Mouse (Mus musculus) spleen, adult 2 months (tissue): Measurements from ENCODE around the gene Slc6a9. TPM values are rescaled to one million over a fixed set of nuclear protein-coding genes. Genes with fewer than 3 reads are reported as not detected.

Experiments
- DNase-seq, 2 experiments: peaks; one replicate each; pipeline versions ENCODE4 v3.0.0 to v3.0.0-alpha.2; 2012 to 2021; ENCODE audit warnings: low spot score in 2 of 2, low read depth in 1 of 2
- H3K27ac ChIP-seq: fragments of 200-500 bp; 2 replicates; pipeline ENCODE4 v1.5.1; 2012; ENCODE audit warnings: low read length, inconsistent platforms; ENCODE audit not compliant: insufficient read depth
- H3K27me3 ChIP-seq: fragments of 200-500 bp; 2 replicates; pipeline ENCODE4 v1.6.1; 2012; ENCODE audit warnings: mild to moderate bottlenecking, moderate library complexity, low read length, inconsistent platforms; ENCODE audit not compliant: control insufficient read depth, insufficient read depth
- H3K36me3 ChIP-seq: fragments of 200-500 bp; 2 replicates; pipeline ENCODE4 v1.6.1; 2012; ENCODE audit warnings: mild to moderate bottlenecking, low read length, inconsistent platforms; ENCODE audit not compliant: control insufficient read depth, insufficient read depth
- H3K4me1 ChIP-seq: fragments of 200-500 bp; 2 replicates; pipeline ENCODE4 v1.6.1; 2011; ENCODE audit warnings: inconsistent platforms; ENCODE audit not compliant: control insufficient read depth, insufficient read depth, insufficient read length
- H3K4me3 ChIP-seq: fragments of 200-500 bp; 2 replicates; pipeline ENCODE4 v1.5.1; 2011; ENCODE audit warnings: mild to moderate bottlenecking, inconsistent platforms; ENCODE audit not compliant: insufficient read depth, insufficient read length; ENCODE audit errors: extremely low read depth
- CTCF ChIP-seq: fragments of 200-500 bp; IDR thresholded peaks from 2 replicates; pipeline ENCODE4 v1.5.1; 2011; ENCODE audit warnings: mild to moderate bottlenecking, inconsistent platforms; ENCODE audit not compliant: insufficient read depth, insufficient read length, insufficient replicate concordance; ENCODE audit errors: extremely low read depth
- POLR2A ChIP-seq: fragments of 200-500 bp; IDR thresholded peaks from 2 replicates; pipeline ENCODE4 v1.6.1; 2011; ENCODE audit warnings: low read depth, low read length, inconsistent platforms
- WGBS: fragments of 180-500 bp; shearing (Covaris S2); methylation state at CpG from one replicate; pipeline ENCODE4 v1.1.7; 2018; 5-methylcytosine and 5-hydroxymethylcytosine counted together
- polyA plus RNA-seq: library from polyadenylated mRNA; depleted of rRNA; stranded (reverse); fragments of >200 nt; gene quantifications from 2 replicates; pipeline ENCODE4 v1.2.3, GENCODE M21; 2012

Slc6a9 gene
- polyA plus RNA-seq, 1 experiment: 68.5 TPM

DNA sequence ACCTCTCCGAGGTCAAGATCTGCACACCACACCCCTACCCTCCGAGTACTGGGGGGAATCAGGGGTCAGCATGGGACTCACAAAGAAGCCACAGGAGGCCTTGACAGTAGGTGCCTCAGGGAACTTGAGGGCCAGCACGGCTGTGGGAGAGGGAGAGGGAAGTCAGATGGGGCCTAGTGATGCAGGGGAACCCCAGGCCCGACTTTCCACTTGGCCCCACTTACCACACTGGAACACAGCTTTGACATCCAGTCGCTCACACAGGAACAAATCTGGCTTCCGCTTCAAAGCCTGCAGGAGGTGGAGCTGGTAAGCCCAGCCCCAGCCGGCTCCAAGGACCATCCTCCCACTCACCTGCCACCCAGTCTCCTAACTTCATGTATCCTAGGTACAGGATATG lies 61.0 kb downstream of the Slc6a9 start:
- peaks cover 5% of the 10 kb centered on the region; the same call in 1 of the 2 replicates for H3K4me1 ChIP-seq
- TF ChIP-seq POLR2A: no peak
- no peak for TF ChIP-seq CTCF
- no peak for DNase-seq
- no peak overlapping the region for H3K27ac ChIP-seq
- 89% methylated on average over 7 of the region's 7 CpGs for WGBS
- H3K36me3 ChIP-seq: peaks cover 11% of the 10 kb centered on the region
- H3K4me3 ChIP-seq: no peak overlapping the region
- H3K27me3 ChIP-seq: no peaks in the 10 kb centered on the region

DNA sequence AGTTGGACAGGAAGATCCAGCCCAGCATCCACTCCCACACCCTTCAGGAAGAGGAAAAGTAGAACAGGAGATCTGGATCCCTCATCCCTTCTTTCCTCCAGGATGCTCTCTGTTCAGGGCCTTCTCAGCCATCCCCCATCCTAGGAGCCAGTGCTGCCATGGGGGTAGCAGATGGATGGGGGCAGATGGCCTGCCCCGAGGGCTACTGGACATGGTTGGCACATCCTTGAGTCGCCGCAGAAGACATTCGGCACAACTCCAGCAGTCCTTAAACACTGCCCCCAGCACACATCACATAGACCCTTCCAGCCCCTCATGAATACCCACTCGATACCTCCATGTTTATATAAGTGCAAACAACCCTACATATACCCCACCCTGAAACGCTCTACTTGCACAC lies 61.7 kb downstream of the Slc6a9 start:
- no peak overlapping the region for H3K4me3 ChIP-seq
- H3K27me3 ChIP-seq: no peaks in the 10 kb centered on the region
- no peak overlapping the region for H3K27ac ChIP-seq
- no peak for TF ChIP-seq CTCF
- TF ChIP-seq POLR2A: no peak
- no peak for DNase-seq
- peaks cover 2% of the 10 kb centered on the region; the same call in 1 of the 2 replicates for H3K4me1 ChIP-seq
- H3K36me3 ChIP-seq: peaks cover 17% of the 10 kb centered on the region
- 92% methylated on average over 6 of the region's 6 CpGs for WGBS

DNA sequence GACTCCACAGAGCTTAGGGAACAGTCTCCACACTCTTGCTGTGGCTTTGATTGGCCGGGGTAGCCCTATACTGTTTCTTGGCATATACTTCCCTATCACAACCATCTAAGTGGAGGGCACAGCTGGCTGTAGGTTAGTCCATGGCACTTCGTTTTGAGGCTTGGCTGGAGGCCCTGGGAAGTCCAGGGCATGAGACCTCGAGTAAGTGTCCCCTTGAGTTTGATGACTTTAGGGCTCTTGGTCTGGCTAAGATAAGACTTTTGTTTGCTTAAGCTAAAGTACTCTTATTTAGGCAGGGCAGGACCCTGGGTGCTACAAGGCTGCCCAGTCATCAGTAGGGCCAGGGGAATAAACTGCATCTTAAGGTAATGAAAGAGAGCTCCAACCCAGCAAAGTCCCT lies 63.8 kb downstream of the Slc6a9 start:
- DNase-seq: no peak
- TF ChIP-seq POLR2A: no peak
- TF ChIP-seq CTCF: no peak
- Histone ChIP-seq H3K27me3 (no peaks in the 10 kb centered on the region), H3K4me1 (no peaks in the 10 kb centered on the region), H3K27ac (no peak overlapping the region), H3K4me3 (no peak overlapping the region), H3K36me3 (peaks cover 30% of the 10 kb centered on the region)
- 77% methylated on average over 3 of the region's 3 CpGs for WGBS

DNA sequence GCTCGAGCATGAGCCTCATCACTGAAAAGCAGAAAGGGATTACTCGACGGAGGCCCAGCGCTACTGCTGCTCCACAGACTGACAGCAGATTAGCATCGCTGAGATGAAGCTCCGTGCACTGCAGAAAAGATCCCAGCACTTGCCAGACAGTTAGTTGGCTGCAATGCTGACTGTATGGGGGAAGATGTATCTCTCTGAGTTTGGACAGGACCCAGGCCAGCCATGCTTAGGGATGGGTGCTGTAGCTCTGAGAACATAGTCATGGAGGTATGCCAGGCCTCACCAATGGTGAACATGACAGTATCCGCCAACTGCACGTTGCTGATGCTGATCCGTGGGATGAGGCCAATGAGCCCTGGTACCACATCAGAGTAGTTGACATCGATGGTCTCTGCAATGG lies 69.8 kb downstream of the Slc6a9 start:
- Histone ChIP-seq H3K36me3 (peaks cover 48% of the 10 kb centered on the region), H3K4me3 (no peak overlapping the region), H3K27ac (no peak overlapping the region), H3K27me3 (no peaks in the 10 kb centered on the region), H3K4me1 (no peaks in the 10 kb centered on the region; the same call in 1 of the 2 replicates)
- no peak for TF ChIP-seq POLR2A
- no peak for TF ChIP-seq CTCF
- 93% methylated on average over 10 of the region's 10 CpGs for WGBS
- no peak for DNase-seq

DNA sequence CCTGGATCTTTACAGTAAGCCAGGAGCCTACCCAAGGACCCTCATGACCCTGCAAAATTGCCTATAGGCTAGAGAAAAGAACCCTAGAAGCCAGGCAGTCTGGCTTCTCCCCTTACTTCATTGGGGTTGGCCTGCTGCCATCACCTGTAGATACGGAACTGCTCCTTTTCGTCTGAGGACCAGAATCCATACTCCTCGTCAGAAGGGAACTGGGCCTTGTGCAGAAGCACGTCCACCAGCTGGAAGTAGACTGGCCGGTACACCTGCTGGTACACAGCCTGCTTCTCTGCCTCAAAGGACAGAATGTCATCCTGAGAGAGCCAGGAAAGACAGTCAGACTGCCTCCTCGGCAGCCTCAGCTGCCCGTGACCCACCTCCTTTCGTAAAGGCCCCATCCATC lies 70.5 kb downstream of the Slc6a9 start:
- TF ChIP-seq CTCF (no peak), POLR2A (no peak)
- Histone ChIP-seq H3K36me3 (peaks cover 42% of the 10 kb centered on the region), H3K27ac (no peak overlapping the region), H3K4me3 (no peak overlapping the region), H3K27me3 (no peaks in the 10 kb centered on the region), H3K4me1 (no peaks in the 10 kb centered on the region; the same call in 1 of the 2 replicates)
- no peak for DNase-seq
- 95% methylated on average over 8 of the region's 8 CpGs for WGBS

DNA sequence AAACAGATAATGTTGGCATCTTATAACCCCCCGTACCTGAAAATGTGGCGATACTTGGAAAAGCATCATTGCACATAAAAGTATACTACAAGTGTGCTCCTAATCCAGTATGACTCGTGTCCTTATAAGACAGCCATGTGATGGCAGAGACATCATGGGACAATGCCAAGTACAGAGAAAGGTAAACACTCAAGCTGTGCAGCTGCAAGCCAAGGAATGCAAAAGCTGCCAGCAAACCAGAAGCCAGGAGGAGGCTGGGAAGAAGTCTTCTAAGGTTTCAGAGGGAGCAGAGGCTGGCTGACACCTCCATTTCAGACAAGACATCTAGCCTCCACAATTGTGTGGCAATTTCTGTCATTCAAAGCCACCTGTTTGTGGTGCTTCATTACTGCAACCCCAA lies 71.9 kb downstream of the Slc6a9 start:
- H3K27ac ChIP-seq: no peak overlapping the region
- H3K4me3 ChIP-seq: no peak overlapping the region
- H3K36me3 ChIP-seq: peaks cover 33% of the 10 kb centered on the region
- H3K4me1 ChIP-seq: no peaks in the 10 kb centered on the region; the same call in 1 of the 2 replicates
- DNase-seq: no peak
- no peaks in the 10 kb centered on the region for H3K27me3 ChIP-seq
- no peak for TF ChIP-seq POLR2A
- TF ChIP-seq CTCF: no peak
- 95% methylated on average over 3 of the region's 3 CpGs for WGBS

DNA sequence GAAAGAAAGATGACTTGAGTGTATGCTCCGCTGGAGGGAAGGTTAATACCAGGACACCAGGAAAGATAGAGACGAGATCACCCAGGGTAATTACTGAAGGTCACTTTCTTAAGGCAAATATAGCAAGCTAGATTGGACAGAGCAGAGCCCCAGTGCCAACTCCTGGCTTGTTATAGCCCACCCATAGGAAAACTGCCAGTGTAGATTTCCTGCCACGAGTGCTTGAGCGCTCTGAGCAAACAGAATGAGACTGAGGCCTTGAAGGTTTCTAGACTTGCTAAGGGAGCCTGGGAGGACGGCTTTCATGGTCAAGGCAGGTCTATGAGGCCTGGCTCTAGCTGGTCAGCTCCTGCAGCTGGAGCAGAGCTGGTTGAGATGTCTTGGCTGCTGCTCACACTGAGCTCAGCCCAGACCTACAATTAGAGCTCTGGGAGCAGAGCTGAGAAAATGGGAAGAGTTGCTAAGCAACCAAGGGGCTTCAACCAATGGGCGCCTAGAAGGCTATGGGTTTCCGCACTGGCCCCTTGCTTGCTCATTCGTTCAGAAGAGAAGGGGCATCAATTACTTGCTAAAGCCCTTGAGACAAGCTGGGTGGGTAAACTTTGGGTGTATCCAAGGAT lies 74.6 kb downstream of the Slc6a9 start:
- Histone ChIP-seq H3K4me3 (no peak overlapping the region), H3K36me3 (peaks cover 18% of the 10 kb centered on the region), H3K27ac (no peak overlapping the region), H3K4me1 (peaks cover 2% of the 10 kb centered on the region), H3K27me3 (no peaks in the 10 kb centered on the region)
- no peak for TF ChIP-seq POLR2A
- TF ChIP-seq CTCF: no peak
- DNase-seq: no peak
- WGBS: 88% methylated on average over 8 of the region's 8 CpGs
